Mouse (Mus musculus) lung, adult 2 months (tissue): ENCODE results near the gene Vmn1r221.
"Not testable (repeated sequence)": the region's sequence is repeated elsewhere in the genome, so short reads cannot be mapped to it uniquely, and the experiment has no call there.

Experiments used
- CTCF ChIP-seq: fragments of 200-500 bp; IDR thresholded peaks from 2 replicates; pipeline ENCODE4 v1.5.1; 2011; ENCODE audit warnings: mild to moderate bottlenecking, low read length, control low read depth; ENCODE audit not compliant: insufficient read depth
- POLR2A ChIP-seq: fragments of 200-500 bp; IDR thresholded peaks from 2 replicates; pipeline ENCODE4 v1.6.1; 2011; ENCODE audit warnings: low read depth, mild to moderate bottlenecking, control low read depth, low read length, borderline replicate concordance; ENCODE audit errors: extremely low read depth

- not testable (repeated sequence) for TF ChIP-seq CTCF, POLR2A
These were observed 32.9 kb downstream of the Vmn1r221 start, which contains the start of gene Vmn1r223 for GRCm38 (mm10) chr13:23246834-23247233.
